Mouse (Mus musculus) hindbrain, embryonic 15.5 days (tissue): Measurements from ENCODE around the gene Ascc1. TPM values are rescaled to one million over a fixed set of nuclear protein-coding genes. Genes with fewer than 3 reads are reported as not detected.
"Not testable (repeated sequence)": the region's sequence is repeated elsewhere in the genome, so short reads cannot be mapped to it uniquely, and the experiment has no call there.

ENCODE experiments used
- ATAC-seq: fragments of 200-750 bp; cut with Nextera tagmentation; 2 replicates; pipeline ENCODE4 v1.8.0; 2017; ENCODE audit warnings: low read depth, moderate number of reproducible peaks, moderate TSS enrichment; ENCODE audit not compliant: low FRiP score
- H3K27ac ChIP-seq: fragments of 300-500 bp; sonication (generic); replicated peaks from 2 replicates; pipeline ENCODE4 v1.5.1; 2015; ENCODE audit warnings: mild to moderate bottlenecking, inconsistent platforms
- H3K27me3 ChIP-seq: fragments of 300-500 bp; sonication (generic); 2 replicates; pipeline ENCODE4 v1.6.1; 2015; ENCODE audit warnings: control low read depth, inconsistent platforms
- H3K36me3 ChIP-seq: fragments of 300-500 bp; sonication (generic); 2 replicates; pipeline ENCODE4 v1.6.1; 2015; ENCODE audit warnings: control low read depth, inconsistent platforms
- H3K4me1 ChIP-seq: fragments of 300-500 bp; sonication (generic); replicated peaks from 2 replicates; pipeline ENCODE4 v1.6.1; 2015; ENCODE audit warnings: control low read depth, inconsistent platforms
- H3K4me2 ChIP-seq: fragments of 300-500 bp; sonication (generic); 2 replicates; pipeline ENCODE4 v1.6.1; 2015; ENCODE audit warnings: moderate library complexity, mild to moderate bottlenecking, inconsistent platforms
- H3K4me3 ChIP-seq: fragments of 300-500 bp; sonication (generic); 2 replicates; pipeline ENCODE4 v1.5.1; 2015; ENCODE audit warnings: mild to moderate bottlenecking, inconsistent platforms
- H3K9ac ChIP-seq: fragments of 300-500 bp; sonication (generic); 2 replicates; pipeline ENCODE4 v1.6.1; 2015; ENCODE audit warnings: inconsistent platforms
- H3K9me3 ChIP-seq: fragments of 300-500 bp; sonication (generic); 2 replicates; pipeline ENCODE4 v1.6.1; 2016; ENCODE audit warnings: control low read depth, inconsistent platforms
- WGBS: fragments of 180-500 bp; shearing (Covaris S2); methylation state at CpG from one replicate; pipeline ENCODE4 v1.1.7; 2015; 5-methylcytosine and 5-hydroxymethylcytosine counted together
- polyA plus RNA-seq: library from polyadenylated mRNA; unstranded; fragments of >200 nt; fragmentation: Nextera tagmentation; extraction: Ambion mirVana; gene quantifications from 2 replicates; pipeline ENCODE4 v1.2.1, GENCODE M21; 2015

The Ascc1 gene
- polyA plus RNA-seq, 1 experiment from 2014 or later: 46.4 TPM

GRCm38 (mm10) chr10:59999057-59999456, 3.5 kb upstream of the Ascc1 start:
- ATAC-seq: no peak
- Histone ChIP-seq H3K9me3 (no peaks in the 10 kb centered on the region), H3K27me3 (no peaks in the 10 kb centered on the region), H3K36me3 (peaks cover 15% of the 10 kb centered on the region), H3K4me3 (no peak overlapping the region), H3K4me2 (no peak overlapping the region), H3K27ac (no peak overlapping the region), H3K4me1 (peaks cover 22% of the 10 kb centered on the region), H3K9ac (no peak overlapping the region)
- WGBS: 90% methylated on average over 3 of the region's 3 CpGs

- peak overlapping the region; percentile 74; the same call in 1 of the 2 replicates for H3K9ac ChIP-seq
- 79% methylated on average over 8 of the region's 8 CpGs for WGBS
Observed at GRCm38 (mm10) chr10:60001663-60002062, 942 bp upstream of the Ascc1 start.

DNA sequence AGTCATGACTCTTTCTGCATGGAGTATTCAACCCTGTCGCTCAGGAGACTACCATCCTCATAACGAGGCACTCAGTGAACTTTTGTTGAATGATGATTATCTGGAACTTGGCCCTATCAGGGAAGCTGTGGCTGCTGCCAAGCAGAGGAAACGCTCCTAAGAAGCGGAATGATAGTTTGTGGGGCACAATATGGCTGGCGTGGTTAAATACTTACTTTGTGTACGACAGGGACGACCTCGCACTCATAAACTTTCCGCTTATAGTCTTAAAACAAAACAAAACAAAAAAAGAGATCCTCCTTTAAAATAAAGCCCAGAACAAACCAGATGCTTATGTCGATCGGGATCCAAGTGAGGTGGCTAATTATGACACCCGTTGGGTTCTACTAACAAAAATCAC, 402 bp upstream of the Ascc1 start:
- 4% methylated on average over 12 of the region's 12 CpGs for WGBS
- Histone ChIP-seq H3K4me1 (peaks cover 22% of the 10 kb centered on the region), H3K4me2 (peak overlapping the region; percentile 75), H3K4me3 (peak overlapping the region; percentile 62), H3K27ac (peak overlapping the region; percentile 98), H3K9me3 (no peaks in the 10 kb centered on the region), H3K9ac (peak overlapping the region; percentile 74), H3K36me3 (no peaks in the 10 kb centered on the region), H3K27me3 (no peaks in the 10 kb centered on the region)
- no peak for ATAC-seq

More at GRCm38 (mm10) chr10:60001663-60002062, 942 bp upstream of the Ascc1 start:
- Histone ChIP-seq H3K4me2 (peak overlapping the region; percentile 75), H3K4me1 (peaks cover 22% of the 10 kb centered on the region), H3K4me3 (peak overlapping the region; percentile 62)
- not testable (repeated sequence) for H3K27ac ChIP-seq, H3K9me3 ChIP-seq, ATAC-seq, H3K27me3 ChIP-seq, H3K36me3 ChIP-seq

- under 1% methylated on average over 21 of the region's 21 CpGs for WGBS
- peak overlapping the region; percentile 75 for H3K4me2 ChIP-seq
- peaks cover 5% of the 10 kb centered on the region; the same call in 1 of the 2 replicates for H3K36me3 ChIP-seq
- peak overlapping the region; percentile 98 for H3K27ac ChIP-seq
- no peaks in the 10 kb centered on the region for H3K9me3 ChIP-seq
- no peaks in the 10 kb centered on the region for H3K27me3 ChIP-seq
- no peak; the same call in 1 of the 2 replicates for ATAC-seq
- peak overlapping the region; percentile 62 for H3K9ac ChIP-seq
- H3K4me3 ChIP-seq: peak overlapping the region; percentile 62
- H3K4me1 ChIP-seq: peaks cover 20% of the 10 kb centered on the region
Observed at GRCm38 (mm10) chr10:60003213-60003752, 678 bp downstream of the Ascc1 start.

- peak overlapping the region; percentile 62 for H3K9ac ChIP-seq
- H3K27me3 ChIP-seq: no peaks in the 10 kb centered on the region
- 74% methylated on average over 9 of the region's 9 CpGs for WGBS
- peak overlapping the region; percentile 75 for H3K4me2 ChIP-seq
- peaks cover 11% of the 10 kb centered on the region; the same call in 1 of the 2 replicates for H3K36me3 ChIP-seq
- no peak for ATAC-seq
- peak overlapping the region; percentile 62 for H3K4me3 ChIP-seq
- H3K9me3 ChIP-seq: no peaks in the 10 kb centered on the region
- H3K4me1 ChIP-seq: peaks cover 20% of the 10 kb centered on the region
- H3K27ac ChIP-seq: peak overlapping the region; percentile 98
Observed at GRCm38 (mm10) chr10:60003847-60004246, 1.2 kb downstream of the Ascc1 start.

GRCm38 (mm10) chr10:60005264-60005663, 2.7 kb downstream of the Ascc1 start:
- Histone ChIP-seq H3K9me3 (no peaks in the 10 kb centered on the region), H3K27ac (no peak overlapping the region), H3K9ac (no peak overlapping the region), H3K36me3 (peaks cover 11% of the 10 kb centered on the region; the same call in 1 of the 2 replicates), H3K4me3 (no peak overlapping the region), H3K4me1 (peaks cover 18% of the 10 kb centered on the region), H3K27me3 (no peaks in the 10 kb centered on the region), H3K4me2 (no peak overlapping the region)
- 63% methylated on average over 2 of the region's 2 CpGs for WGBS
- ATAC-seq: no peak

DNA sequence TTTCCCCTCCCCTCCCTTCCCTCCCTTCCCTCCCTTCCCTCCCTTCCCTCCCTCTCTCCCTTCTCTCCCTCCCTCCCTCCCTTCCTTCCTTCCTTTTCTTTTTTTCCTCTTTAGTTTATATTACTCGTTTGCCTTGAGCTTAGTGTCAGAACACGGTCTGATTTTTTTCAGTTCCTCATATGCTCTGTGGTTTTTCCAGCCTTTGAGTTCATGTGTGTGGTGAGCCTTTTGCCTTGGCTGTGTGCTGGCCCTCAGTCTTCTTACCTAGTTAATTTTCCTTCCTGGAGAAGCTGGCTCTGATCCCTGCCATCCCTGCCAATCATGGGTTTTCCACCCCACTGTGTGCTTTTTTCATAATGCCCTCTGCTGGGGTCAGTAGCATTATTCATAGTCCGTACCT, 6.5 kb downstream of the Ascc1 start:
- H3K4me3 ChIP-seq: no peak overlapping the region
- no peaks in the 10 kb centered on the region for H3K27me3 ChIP-seq
- 82% methylated on average over 3 of the region's 3 CpGs for WGBS
- H3K36me3 ChIP-seq: peaks cover 17% of the 10 kb centered on the region
- no peaks in the 10 kb centered on the region for H3K4me1 ChIP-seq
- no peak for ATAC-seq
- no peak overlapping the region for H3K9ac ChIP-seq
- no peaks in the 10 kb centered on the region for H3K9me3 ChIP-seq
- no peak overlapping the region for H3K27ac ChIP-seq
- H3K4me2 ChIP-seq: no peak overlapping the region

- no peak for ATAC-seq
- H3K9me3 ChIP-seq: no peaks in the 10 kb centered on the region
- no peak overlapping the region for H3K4me3 ChIP-seq
- no peak overlapping the region for H3K4me2 ChIP-seq
- H3K36me3 ChIP-seq: peaks cover 24% of the 10 kb centered on the region
- 94% methylated on average over 6 of the region's 6 CpGs for WGBS
- no peak overlapping the region for H3K9ac ChIP-seq
- H3K4me1 ChIP-seq: no peaks in the 10 kb centered on the region
- no peak overlapping the region for H3K27ac ChIP-seq
- H3K27me3 ChIP-seq: no peaks in the 10 kb centered on the region
Observed at GRCm38 (mm10) chr10:60016223-60016622, 13.6 kb downstream of the Ascc1 start.

DNA sequence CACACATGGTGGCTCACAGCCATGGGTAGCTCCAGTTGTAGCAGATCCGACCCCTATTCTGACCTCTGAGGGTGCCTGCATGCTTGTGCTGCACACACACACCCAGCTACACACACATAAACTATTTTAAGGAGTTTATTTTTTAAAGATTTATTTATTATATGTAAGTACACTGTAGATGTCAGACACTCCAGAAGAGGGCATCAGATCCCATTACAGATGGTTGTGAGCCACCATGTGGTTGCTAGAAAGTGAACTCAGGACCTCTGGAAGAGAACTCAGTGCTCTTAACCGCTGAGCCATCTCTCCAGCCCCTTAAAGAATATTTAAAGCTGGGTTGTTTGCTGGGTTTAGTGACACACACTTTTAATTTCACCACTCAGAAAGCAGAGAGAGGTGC, 16.7 kb downstream of the Ascc1 start:
- Histone ChIP-seq H3K27ac (no peak overlapping the region), H3K9ac (no peak overlapping the region), H3K9me3 (no peaks in the 10 kb centered on the region), H3K4me1 (no peaks in the 10 kb centered on the region), H3K4me2 (no peak overlapping the region), H3K4me3 (no peak overlapping the region), H3K27me3 (no peaks in the 10 kb centered on the region), H3K36me3 (peaks cover 27% of the 10 kb centered on the region)
- WGBS: 87% methylated on average over 2 of the region's 2 CpGs
- ATAC-seq: no peak

DNA sequence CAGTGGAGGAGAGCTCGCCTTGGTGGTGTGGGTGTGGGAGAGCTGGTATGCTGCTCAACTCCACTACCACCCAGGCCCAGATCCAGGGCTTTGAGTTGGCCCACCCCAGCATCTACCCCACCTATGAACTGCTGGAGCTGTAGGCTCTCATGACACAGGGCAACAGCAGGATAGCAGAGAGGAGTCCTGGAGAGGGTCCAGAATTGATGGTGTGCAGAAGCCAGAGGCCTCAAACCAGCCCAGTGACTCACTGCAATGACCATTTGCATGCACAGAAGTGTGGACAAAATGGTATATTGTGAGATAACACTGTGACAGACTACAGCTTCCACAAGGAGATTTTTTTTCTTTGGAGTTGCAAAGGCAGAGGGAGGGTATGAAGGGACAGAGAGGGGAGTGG, 21.1 kb downstream of the Ascc1 start:
- no peak for ATAC-seq
- Histone ChIP-seq H3K27me3 (no peaks in the 10 kb centered on the region), H3K36me3 (peaks cover 15% of the 10 kb centered on the region; the same call in 1 of the 2 replicates), H3K4me1 (peaks cover 25% of the 10 kb centered on the region), H3K27ac (no peak overlapping the region), H3K4me3 (no peak overlapping the region), H3K9ac (no peak overlapping the region), H3K9me3 (no peaks in the 10 kb centered on the region), H3K4me2 (no peak overlapping the region)
- WGBS: 95% methylated on average over 1 of the region's 1 CpGs

GRCm38 (mm10) chr10:60026759-60027395, 24.3 kb downstream of the Ascc1 start:
- H3K9me3 ChIP-seq: no peaks in the 10 kb centered on the region
- H3K4me2 ChIP-seq: no peak overlapping the region
- H3K27me3 ChIP-seq: no peaks in the 10 kb centered on the region
- WGBS: 68% methylated on average over 13 of the region's 13 CpGs
- H3K36me3 ChIP-seq: 0 out of 2 replicates have a peak, but pooled peaks cover 7% of the 10 kb centered on the region
- H3K4me3 ChIP-seq: no peak overlapping the region
- no peak for ATAC-seq
- peak overlapping the region; percentile 18 for H3K27ac ChIP-seq
- H3K4me1 ChIP-seq: peaks cover 32% of the 10 kb centered on the region
- H3K9ac ChIP-seq: no peak overlapping the region

GRCm38 (mm10) chr10:60027619-60028084, 25.0 kb downstream of the Ascc1 start:
- Histone ChIP-seq H3K4me3 (no peak overlapping the region), H3K27ac (peak overlapping the region; percentile 51; the same call in 1 of the 2 replicates), H3K27me3 (no peaks in the 10 kb centered on the region), H3K4me2 (no peak overlapping the region), H3K9ac (no peak overlapping the region), H3K36me3 (0 out of 2 replicates have a peak, but pooled peaks cover under 1% of the 10 kb centered on the region), H3K9me3 (no peaks in the 10 kb centered on the region), H3K4me1 (peaks cover 39% of the 10 kb centered on the region)
- no peak for ATAC-seq
- WGBS: 55% methylated on average over 2 of the region's 2 CpGs
